Mouse (Mus musculus) right cerebral cortex, adult 18-20 months (tissue): ENCODE measurements around the gene Cep89.

Experiments used
- DNase-seq: peaks from one replicate; pipeline ENCODE4 v3.0.0; 2022; ENCODE audit warnings: mixed read lengths

Cep89 gene

GRCm38 (mm10) chr7:35396542-35397168 lies at the start of gene Cep89, which contains the start of gene Faap24:
TSS of gene Cep89 (plus strand) at chr7:35397035.
TSS of gene Faap24 (minus strand) at chr7:35396836.
- DNase-seq = peak; percentile 98

DNA sequence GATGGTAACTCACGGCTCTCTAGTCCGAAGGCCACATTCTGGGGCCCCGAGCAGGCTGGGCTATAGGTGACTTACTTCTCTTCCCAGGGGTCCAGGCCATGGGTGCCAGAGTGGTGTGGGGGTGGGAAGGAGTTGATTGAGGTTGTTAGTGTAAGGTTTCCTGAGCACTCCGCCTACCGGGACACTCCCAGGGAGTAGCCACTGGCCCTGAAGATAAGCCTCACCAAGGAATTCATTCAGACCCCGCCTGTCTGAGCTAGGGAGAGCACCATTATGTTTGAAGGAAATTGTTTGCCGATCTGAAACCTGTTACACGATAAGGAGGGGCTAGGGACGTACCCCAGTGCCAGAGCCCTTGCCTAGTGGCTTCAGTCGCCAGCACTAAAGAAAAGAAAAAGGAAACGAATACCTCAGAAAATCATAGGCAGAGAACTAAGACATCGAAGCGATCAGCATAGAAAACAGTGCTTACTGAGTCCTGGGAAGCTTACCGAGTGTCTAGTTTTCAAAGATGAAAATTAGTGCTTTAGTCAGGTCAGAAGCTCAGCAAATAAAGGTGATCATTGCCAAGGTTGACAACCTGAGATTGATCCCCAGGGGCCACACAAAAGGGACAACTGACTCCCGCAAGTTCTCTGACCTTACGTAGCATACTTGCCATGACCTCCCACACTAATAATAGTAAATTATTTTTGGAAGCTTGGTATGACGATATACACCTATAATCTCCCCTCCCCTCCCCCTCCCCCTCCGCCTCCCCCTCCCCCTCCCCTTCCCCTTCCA lies 48.7 kb upstream of the Cep89 start:
- no peak for DNase-seq

- no peak for DNase-seq
Observed at GRCm38 (mm10) chr7:35349022-35349421, 47.8 kb upstream of the Cep89 start.

DNA sequence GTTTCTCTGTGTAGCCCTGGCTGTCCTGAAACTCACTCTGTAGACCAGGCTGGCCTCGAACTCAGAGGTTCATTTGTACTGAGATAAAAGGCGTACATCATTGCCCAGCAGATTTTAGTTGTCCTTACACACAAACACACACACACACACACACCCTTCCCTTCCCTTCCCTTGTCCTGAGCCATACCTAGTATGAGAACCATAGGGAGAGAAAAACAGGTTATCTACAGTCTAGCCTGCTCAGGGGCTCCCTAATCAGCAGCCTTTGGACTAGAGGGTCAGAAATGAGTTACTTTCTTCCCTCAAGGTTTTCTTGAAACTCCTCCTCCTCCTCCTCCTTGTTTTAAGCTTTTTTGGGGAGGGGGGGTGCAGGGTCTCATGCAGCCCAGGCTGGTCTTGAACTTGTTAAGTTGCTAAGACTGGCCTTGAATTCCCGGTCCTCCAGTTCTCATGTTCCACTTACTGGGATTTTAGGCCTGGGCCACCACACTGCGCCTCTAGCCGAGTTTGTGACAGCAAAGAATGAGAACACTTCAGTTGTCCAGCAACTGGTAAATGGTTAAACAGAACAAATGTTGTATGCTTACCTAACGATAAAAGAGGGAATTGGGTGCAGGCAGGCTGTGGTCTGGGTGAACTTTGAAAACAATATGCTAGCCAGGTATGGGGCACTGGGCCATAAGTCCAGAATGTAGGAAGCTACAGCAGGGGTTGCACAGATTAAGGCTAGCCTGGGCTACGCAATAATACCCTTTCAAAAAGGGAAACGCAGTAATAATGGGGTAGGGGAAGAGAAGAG lies 46.8 kb upstream of the Cep89 start:
- DNase-seq = no peak

GRCm38 (mm10) chr7:35351155-35351554 lies 45.7 kb upstream of the Cep89 start:
- DNase-seq = no peak

DNA sequence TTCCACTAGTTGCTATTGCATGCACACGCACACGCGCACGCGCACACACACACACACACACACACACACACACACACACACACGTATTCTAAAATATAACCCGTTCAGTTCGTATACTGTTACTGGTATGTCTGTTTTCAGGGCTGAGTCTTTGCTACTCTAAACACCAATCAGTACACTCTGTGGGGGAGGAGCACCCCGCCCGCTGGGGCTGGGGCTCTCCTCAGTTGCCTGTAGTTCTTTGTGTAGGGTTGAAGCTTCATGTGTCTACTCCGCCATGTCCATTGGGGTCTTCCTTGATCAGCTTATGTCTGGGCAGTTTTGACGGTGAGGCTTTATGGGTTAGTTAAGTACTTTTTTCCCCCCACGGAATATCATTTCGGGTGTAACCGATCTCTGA lies 43.5 kb upstream of the Cep89 start:
- no peak for DNase-seq

- no peak for DNase-seq
Observed at GRCm38 (mm10) chr7:35355303-35355872, 41.4 kb upstream of the Cep89 start.

- DNase-seq = no peak
Observed at GRCm38 (mm10) chr7:35357621-35358020, 39.2 kb upstream of the Cep89 start.

- no peak for DNase-seq
Observed at GRCm38 (mm10) chr7:35362253-35362652, 34.6 kb upstream of the Cep89 start.

DNA sequence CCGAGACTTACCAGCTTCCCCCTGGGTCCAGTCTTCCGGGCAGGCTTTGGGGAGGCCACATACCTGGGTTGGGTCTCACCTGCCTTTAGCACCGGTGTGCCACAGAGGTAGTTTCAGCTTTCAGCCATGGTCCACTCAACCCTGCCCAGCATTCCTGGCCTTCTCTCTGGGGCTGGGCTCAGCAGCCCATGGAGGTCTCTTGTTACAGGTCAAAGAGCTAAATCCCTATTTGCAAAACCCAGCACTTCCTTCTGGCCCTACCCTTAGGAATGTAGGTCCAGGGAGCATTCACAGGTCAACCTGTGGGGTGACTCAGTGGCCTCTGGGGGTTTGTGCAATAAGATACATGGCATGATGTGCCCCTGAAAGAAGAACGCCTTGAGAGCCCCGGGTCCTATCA lies 34.0 kb upstream of the Cep89 start:
- no peak for DNase-seq

DNA sequence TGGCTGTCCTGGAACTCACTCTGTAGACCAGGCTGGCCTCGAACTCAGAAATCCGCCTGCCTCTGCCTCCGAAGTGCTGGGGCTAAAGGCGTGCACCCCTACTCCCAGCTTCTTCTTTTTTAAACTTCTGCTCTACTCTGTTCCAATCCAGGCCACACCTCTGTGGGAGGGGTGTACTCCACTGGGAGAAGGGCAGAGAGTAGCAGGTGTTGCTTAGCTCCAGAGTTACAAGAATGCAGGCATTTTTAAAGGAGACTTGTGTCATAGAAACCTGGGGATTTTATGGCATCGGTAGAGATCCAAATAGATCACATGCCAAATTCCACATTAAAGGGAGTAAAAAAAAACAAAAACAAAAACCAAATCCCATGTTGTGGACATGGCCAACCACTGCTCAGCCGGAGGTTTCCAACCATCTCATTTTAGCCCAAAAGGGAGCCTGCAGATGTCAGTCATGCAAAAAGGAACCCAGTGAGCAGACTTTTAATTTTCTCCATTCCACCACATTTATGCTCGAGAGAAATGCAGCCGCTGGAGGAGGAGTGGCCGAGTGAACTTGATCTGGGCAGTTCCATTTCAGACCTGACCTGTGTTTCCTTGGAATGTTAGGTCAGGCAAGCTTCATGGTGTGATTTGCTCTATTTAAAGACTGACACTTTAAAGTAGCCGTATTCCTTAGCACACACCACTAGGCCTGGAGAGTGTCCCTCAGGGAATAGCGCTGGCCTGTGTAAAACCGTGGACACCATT lies 31.5 kb upstream of the Cep89 start:
- no peak for DNase-seq

GRCm38 (mm10) chr7:35371096-35371495 lies 25.7 kb upstream of the Cep89 start:
- no peak for DNase-seq

DNA sequence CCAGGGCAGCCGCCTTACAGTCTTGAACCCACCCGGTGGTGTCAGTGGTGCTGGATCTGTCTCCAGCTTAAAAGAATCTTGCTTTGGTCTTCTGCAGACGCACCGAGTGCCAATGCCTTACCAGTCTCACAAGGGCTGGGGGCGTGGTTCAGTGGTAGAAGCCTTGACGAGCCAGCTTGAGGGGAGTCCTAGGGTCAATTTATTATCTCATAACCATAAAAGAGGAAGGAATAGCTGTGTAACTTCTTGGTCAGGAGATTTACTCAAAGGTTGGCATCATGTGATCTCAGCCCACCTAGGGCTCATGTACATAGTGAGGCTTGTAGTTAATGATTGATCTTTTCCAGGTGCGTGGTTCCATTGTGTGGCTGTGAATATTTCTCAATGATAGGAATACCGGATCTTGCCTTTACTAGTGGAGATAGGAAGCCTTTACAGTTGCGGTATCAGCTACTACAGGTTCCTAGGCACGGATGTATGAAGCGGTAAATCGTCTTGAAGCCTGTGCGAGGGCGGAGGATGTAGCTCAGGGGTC lies 24.3 kb upstream of the Cep89 start:
- DNase-seq = no peak

- DNase-seq = no peak
Observed at GRCm38 (mm10) chr7:35373146-35373989, 23.5 kb upstream of the Cep89 start.

DNA sequence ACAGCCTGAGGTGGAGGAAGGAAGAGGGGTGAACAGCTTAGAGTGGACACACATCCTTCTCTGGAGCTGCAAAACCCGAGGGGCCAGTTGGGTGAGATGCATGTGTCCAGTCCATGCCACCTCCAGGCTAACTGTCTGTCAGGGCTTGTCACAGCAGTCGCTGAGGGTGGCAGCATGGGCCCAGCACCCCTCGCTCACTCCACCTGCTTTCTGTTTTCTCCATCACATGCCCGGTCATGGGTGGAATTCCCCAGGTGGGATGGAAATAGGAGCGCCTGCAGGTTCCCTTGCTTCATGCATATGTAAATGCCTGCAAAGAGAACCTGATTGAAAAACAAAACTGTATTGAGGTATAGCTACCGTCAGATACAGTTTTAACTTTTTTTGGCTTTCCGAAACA lies 22.6 kb upstream of the Cep89 start:
- DNase-seq = no peak

GRCm38 (mm10) chr7:35376623-35377022 lies 20.2 kb upstream of the Cep89 start:
- DNase-seq = no peak

- DNase-seq = no peak
Observed at GRCm38 (mm10) chr7:35379492-35380119, 17.2 kb upstream of the Cep89 start.

GRCm38 (mm10) chr7:35380351-35380750 lies 16.5 kb upstream of the Cep89 start:
- no peak for DNase-seq

GRCm38 (mm10) chr7:35381861-35382260 lies 15.0 kb upstream of the Cep89 start:
- no peak for DNase-seq

- no peak for DNase-seq
Observed at GRCm38 (mm10) chr7:35382706-35383353, 14.0 kb upstream of the Cep89 start.
